Mouse (Mus musculus) neural tube, postnatal 0 days (tissue): ENCODE data around the gene Ccdc169. TPM values are rescaled to one million over a fixed set of nuclear protein-coding genes. Genes with fewer than 3 reads are reported as not detected.

Experiments used
- microRNA-seq: library from miRNA; unstranded; fragments of <30 nt; microRNA quantifications from one replicate; pipeline ENCODE4, GENCODE M21; 2016
- polyA plus RNA-seq: library from polyadenylated mRNA; unstranded; fragments of >200 nt; fragmentation: Nextera tagmentation; extraction: Ambion mirVana; gene quantifications from 2 replicates; pipeline ENCODE4 v1.2.1, GENCODE M21; 2015

The Ccdc169 gene
- polyA plus RNA-seq: not detected in 2 replicates

DNA sequence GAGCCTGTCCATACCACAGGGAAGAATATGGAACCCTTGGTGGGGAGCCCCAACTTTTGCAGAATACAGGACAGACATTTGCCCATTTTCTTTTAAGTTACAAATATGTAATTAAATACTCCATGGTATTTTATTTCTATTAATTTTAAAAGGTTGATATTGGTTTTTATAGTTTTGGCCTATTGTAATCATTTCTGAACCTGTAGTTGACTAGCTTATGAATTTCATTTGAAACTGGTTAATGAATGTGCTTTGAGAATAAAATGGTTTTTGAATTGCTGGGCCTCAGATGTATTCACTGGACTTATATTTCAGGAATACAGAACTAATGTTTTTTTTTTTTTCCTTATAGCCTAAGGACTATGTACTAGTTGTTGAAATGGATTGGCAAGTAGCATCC is at the start of gene Ccdc169:
Ccdc169 (plus strand) TSS at position 301 of the 400 bp plus-strand sequence.

DNA sequence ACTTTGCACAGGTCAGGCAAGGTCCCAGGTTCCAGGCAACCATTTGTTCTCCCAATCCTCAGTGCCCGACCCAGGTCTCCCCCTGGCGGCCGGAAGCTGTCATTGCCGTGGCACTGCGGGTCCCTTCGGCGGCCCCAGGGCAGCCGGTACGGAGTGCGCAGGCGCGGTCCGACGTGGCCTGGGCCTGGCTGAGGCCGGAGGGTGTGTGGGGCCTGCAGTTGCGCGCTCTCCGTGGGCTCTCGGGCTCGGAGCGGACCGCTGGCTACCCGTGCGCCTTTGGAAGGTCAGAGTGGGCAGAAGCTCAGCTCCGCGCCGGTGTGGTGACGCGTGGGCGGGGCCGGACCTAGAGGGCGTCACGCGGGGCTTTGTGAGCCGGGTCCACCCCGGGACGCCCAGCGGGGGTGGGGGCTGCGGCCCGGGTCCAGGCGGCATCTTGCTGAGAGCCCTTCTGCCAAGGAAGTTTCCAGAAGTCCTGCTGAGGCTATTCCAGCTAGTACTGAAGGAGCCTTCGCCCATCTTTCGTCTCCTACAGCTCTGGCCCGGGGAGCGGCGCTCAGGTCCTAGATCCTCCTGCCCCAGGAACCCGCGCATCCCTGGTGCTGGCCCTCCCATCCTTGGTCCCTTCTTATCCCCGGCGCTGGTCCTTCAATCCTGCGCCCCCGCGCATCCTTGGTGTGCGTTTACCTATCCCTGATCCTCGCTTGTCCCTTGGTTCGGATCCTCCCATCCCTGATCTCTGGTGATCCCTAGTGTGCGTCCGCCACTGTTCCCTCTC is 25.0 kb upstream of the Ccdc169 start, which contains the start of gene Spg20:
Spg20 (plus strand) TSS at position 174 of the 775 bp plus-strand sequence.

DNA sequence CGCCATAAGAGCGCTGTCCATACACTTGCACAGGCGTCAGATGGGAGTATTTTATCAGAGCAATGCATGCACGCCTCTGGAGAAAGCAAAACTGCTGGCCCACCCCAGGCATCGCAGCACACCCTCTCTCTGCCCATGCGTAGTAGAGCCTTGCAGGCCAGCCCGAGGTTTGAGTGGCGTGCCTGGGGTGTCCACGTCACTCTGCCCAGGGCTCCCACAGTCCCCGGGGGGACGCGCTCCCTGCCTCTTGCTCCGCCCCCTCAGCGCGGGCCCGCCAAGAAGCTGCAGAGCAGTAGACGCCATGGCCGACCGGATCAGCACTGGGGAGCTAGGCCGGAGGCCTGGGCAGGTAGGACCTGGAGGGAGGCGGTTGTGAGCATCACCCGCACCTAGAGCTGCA is 44.6 kb downstream of the Ccdc169 start, which contains the start of gene Sohlh2:
Sohlh2 (plus strand) TSS at position 263 of the 400 bp plus-strand sequence.

Small RNA genes within 50 kb of the gene (microRNA-seq; reads per million reads assigned to microRNA genes)
- gene Gm22029: not detected

Other genes with a start within 250 kb of the Ccdc169 start
- 1.7 TPM in 2 replicates for gene Sertm1, start 221.5 kb upstream of the Ccdc169 start, polyA plus RNA-seq
- gene Ccna1, start 81.8 kb upstream of the Ccdc169 start, polyA plus RNA-seq: 0.28 and 0.99 TPM in 2 replicates
- 12.9 and 15.0 TPM in 2 replicates for gene Spg20, start 25.2 kb upstream of the Ccdc169 start, polyA plus RNA-seq
- gene Sohlh2, start 44.7 kb downstream of the Ccdc169 start, polyA plus RNA-seq: 0.06 TPM in 1 of 2 replicates, not detected in the other
- gene Dclk1, start 105.0 kb downstream of the Ccdc169 start, polyA plus RNA-seq: 173 and 193 TPM in 2 replicates